Mouse (Mus musculus): ENCODE data around the gene Hcrt.

Gene Hcrt

DNA sequence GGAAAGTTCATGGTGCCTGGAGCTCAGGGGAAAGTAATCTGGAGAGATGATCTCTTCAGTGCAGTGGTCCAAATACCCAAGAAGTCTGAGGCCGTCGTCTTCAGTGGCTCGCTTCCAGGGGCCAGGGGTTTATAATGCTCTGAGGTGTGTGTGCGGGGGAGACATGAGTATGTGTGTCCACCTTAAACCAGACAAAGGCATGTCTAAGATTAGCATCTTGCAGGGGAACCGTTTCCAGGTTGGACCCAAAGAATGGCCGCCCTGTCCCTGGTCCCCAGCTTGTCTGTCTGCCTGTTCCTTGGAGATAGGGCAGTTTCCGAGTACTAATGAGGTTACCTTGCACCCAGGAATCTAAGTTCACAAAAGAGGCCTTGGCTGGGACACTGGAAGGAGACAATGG lies at the start of gene Hcrt:
Gene Hcrt, minus strand, starts transcription at position 101 of the 400 bp plus-strand sequence.
- no peak for DNase-seq

- DNase-seq: no peak
Observed at GRCm38 (mm10) chr11:100811132-100811531, 48.4 kb upstream of the Hcrt start.

DNA sequence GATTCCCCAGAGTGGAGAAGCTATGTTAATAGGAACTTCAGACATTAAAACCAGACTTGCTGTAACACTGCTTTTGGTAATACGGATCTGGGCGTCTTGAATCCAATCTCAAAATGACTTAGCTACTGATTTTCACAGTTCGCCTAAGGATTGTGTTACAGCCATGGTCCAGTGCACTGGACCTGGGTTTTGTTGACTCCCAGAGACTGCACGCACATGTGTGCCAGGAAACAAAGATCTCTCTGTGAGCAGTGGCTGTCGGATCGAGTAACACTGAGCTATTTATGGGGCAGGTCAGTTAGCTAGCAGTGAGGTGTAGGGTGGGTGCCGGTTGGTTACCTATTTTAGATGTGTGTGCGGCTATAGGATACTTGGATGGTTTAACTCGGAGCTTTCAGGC lies 47.8 kb upstream of the Hcrt start:
- DNase-seq: no peak

GRCm38 (mm10) chr11:100806380-100807305 lies 43.9 kb upstream of the Hcrt start:
- DNase-seq: no peak

- no peak for DNase-seq
Observed at GRCm38 (mm10) chr11:100805535-100805934, 42.8 kb upstream of the Hcrt start.

- DNase-seq: no peak
Observed at GRCm38 (mm10) chr11:100804409-100804808, 41.7 kb upstream of the Hcrt start.

GRCm38 (mm10) chr11:100799426-100799825 lies 36.7 kb upstream of the Hcrt start:
- no peak for DNase-seq

DNA sequence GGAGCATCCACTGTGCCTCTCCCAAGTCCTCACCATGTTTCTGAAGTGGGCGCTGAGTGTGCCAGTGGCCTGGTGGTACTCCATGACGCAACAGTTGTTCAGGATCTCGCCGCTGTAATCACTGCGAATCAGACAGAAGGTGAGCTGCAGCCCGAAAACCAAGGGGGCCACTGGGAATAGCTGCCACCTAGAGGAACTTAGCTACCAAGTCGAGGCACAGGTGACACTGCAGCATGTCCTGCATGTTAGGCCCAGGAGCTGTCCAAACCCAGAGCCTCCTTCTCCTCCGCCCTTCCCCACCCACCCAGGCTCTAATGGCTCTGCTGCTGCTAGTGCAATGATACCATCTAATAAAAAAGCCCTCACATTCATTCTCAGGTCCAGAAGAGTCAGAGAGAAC lies 33.9 kb upstream of the Hcrt start:
- no peak for DNase-seq

DNA sequence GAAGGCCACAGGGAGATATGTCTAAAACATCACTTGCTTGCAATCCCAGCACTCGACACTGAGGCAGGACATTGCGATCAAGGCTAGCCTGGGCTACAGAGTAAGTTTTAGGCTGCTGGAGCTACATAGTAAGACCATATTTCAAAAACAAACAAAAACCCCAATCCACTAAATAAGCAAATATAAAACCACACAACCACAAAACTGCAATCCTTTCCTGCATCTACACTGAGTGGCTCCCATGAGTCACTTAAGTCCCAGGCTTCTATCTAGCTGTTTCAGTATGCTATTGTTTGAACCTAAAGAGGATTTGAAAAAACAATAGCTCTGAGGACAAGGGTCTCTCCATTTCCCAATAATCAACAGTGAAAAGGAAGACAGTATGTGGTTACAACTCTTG lies 32.7 kb upstream of the Hcrt start:
- no peak for DNase-seq

GRCm38 (mm10) chr11:100791457-100792049 lies 28.8 kb upstream of the Hcrt start:
- DNase-seq: no peak

DNA sequence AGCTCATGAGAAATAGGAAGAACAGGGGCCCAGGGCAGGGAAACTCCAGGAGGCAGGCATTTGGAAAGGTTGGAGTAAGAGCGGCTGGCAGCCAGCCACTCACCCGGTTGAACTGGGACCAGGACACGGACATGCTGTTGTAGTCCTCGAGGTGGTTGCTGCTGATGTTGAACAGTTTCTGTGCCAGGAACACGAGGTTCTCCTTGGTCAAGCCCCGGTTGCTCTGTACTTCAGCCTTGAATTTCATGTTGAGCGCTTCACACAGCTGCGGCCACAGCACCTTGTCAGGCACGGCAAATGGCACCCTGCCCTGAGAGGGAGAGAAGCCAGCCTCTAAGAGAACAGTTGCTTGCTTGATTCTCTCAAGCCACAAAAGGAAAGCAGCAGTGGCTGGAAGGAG lies 27.9 kb upstream of the Hcrt start:
- peak; percentile 60 for DNase-seq

DNA sequence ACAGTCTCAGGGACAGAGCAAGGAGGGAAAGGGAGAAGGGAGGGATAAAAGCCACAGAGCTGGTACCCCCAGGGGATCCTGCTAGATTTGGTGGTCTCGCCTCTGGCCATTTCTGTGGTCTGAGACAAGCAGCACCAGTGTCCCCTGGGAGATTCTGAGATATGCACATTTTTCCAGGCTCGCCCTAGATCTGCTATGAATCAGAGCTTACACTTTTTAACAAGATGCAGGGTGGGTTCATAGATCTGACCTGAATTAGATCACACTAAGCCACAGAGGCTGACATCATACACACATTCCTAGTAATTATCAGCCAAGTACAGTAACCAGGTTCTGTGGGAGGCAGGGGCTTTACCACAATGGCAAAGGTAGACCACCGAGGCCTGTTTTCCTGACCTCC lies 27.0 kb upstream of the Hcrt start:
- no peak for DNase-seq

GRCm38 (mm10) chr11:100785774-100786173 lies 23.0 kb upstream of the Hcrt start:
- no peak for DNase-seq

- DNase-seq: peak; percentile 31
Observed at GRCm38 (mm10) chr11:100784286-100784685, 21.6 kb upstream of the Hcrt start.

DNA sequence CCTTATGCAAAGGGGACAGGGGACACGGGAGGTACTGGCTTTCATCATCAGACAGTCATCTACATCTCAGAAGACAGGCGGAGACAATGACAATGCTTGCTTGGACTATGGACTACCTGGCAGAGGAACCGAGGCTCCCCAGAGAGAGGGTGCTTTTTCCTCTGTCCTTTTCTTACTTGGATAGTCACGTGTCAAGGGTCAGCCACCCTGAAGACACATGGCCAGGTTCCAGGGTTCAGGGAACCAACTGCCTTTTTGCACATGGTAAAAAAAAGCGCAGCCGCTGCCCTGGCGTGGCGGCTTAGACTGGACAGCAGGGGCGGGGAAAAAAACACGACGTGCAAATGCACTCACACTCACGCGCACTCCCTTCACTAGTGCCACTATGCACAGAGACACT lies 19.8 kb upstream of the Hcrt start:
- no peak for DNase-seq

DNA sequence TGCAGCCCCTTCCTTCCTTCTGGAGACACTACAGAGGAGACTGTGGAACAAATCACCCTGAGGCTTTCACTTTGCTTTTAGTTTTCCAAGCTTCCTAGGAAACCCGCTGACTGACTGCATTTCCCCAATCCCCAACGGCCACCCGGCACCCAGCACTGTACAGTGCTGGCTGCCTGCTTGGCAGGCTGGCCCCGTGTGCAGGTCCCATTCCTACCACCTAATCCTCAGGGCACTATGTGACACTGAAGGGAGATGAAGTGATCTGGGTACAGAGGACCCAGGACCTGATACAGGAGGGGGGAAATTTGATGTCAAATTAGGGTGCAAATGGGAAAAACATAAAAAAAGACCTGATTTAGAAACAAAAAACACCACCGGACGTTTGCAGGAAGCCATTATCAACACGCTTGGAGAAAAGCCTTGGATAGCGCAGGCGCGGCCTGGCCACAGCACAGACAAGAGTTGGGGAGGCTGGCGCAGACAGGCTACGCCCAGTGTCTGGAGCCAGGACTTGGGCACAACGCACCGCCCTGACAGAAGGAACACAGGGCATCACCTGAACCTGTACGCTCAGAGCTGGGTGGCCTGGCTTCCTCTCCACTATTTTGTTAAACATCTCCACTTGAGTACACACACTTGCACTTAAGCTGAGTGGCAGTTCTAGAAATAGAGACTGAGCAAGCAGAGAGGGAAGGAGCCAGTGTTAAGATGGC lies 19.2 kb upstream of the Hcrt start:
- no peak for DNase-seq

DNA sequence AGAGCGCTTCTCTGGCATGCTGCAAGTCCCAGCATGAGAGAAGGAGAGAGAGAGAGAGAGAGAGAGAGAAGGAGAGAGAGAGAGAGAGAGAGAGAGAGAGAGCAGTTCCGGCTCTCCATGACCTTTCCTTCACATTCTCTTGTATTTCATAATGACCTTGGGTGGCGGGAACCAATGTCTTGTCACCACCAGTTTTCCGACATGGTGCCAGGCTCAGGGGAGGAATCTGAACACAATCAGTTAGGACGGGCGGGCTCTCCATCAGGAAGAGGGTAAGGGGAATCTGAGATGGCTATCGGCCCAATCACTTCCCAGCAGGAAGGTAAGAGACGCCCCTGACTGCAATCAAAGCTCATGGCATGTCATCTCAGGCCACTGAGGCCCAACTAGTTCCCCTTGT lies 17.5 kb upstream of the Hcrt start:
- DNase-seq: no peak

- no peak for DNase-seq
Observed at GRCm38 (mm10) chr11:100778069-100778468, 15.3 kb upstream of the Hcrt start.

DNA sequence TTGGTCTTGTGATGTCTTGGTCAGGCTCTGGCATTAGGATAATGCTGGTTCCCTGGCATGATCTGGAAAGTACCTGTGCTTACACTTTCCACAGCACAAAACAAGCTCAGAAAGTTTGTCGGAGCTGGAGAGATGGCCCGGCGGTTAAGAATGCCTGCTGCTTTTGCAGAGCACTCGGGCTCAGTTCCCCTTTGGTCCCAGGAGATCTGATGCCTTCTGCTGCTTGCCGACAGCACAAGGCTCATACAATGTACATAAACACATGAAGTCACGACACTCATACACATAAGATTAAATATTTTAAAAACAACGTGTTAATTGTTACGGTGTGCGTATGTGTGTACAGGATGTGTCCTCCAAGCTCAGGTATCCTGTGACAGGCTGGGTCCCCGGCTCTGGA lies 13.2 kb upstream of the Hcrt start:
- no peak for DNase-seq

- no peak for DNase-seq
Observed at GRCm38 (mm10) chr11:100774261-100774660, 11.5 kb upstream of the Hcrt start.

GRCm38 (mm10) chr11:100770646-100771408 lies 8.1 kb upstream of the Hcrt start, which contains the start of gene Ghdc:
Gene Ghdc (minus strand): TSS chr11:100770957.
- peak; percentile 60 for DNase-seq

GRCm38 (mm10) chr11:100769980-100770379 lies 7.2 kb upstream of the Hcrt start:
- no peak for DNase-seq

DNA sequence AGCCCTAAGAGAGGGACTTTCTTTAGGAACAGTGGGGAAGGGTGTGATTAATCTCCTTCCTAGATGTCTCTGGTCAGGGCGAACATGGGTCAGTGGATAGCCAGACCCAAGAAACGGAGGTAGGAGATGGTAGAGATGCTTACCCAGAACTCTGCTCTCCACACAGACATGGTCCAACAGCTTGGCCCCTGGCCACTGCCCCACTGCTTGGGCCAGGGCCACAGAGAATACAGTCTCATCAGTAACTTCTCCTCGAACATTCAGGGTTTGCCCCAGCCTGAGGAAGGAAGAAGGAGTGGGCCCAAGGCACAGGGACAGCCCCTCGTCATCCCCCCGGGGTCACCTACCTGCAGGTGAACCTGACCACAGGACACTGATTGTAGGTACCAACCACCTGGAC lies 5.1 kb upstream of the Hcrt start:
- DNase-seq: no peak
